Mouse (Mus musculus): ENCODE data around the gene Spock1.
A peak's percentile ranks its signal among the peaks of the same experiment; 100 is the strongest.
"Not testable (repeated sequence)": the region's sequence is repeated elsewhere in the genome, so short reads cannot be mapped to it uniquely, and the experiment has no call there.

The Spock1 gene

DNA sequence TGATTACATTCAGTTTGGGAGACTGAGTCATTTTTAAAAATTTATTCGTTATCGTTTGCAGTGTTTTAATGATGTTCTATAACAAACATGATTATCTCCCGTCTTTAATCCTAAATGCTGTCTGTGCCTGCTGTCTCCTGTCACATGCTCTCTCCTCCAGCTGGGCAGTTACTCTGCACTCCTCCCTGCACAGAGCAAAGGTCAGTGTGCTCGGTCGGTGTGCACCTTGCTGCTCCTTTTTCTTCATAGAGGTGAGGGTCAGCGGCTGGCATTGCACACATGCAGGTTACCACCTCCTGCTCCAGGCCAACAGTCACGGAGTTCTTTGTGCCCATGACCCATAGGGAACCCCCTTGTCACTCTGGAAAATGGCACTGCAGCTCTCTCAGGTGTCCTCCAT lies 411.4 kb downstream of the Spock1 start:
- DNase-seq (ENCODE audit: low read depth, low spot score) = no peak

DNA sequence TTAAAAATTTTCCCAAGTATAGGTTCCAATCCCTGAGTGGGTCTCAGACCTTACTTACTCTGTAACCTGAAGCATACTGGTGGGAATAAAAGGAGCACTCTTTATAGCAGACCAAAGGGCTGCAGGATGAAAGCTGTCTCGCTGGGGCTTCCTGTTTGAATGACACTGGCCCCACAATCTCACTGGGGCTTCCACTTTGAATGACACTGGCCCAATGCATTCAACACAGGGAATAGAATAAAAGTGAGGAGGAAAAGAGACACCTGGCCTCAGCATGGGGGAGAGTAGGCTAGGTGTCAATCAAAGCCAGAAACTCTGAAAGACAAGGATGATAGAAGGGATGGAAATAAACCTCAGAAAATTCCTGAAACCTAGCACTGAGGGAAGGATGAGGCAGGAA lies 413.3 kb downstream of the Spock1 start:
- DNase-seq (ENCODE audit: low read depth, low spot score) = peak; percentile 82

DNA sequence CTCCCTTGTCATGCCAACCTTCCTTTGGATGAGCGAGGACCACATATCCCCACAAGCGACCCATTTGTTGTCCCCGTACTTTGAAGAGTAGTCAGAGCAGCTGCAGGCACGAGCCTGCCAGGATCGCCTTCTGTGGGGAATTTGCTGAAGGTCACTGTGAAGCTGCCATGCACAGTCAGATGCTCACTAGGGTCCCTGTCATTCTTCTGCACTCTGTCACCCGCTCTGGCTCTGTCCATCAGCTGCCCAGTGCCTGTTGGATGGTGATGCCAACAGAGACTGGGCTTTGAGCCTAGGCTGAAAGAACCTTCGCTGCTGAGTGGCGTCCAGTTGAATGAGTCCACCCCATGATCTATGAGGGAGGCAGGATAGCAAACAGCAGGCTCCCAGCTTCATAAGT lies 419.2 kb downstream of the Spock1 start:
- no peak for DNase-seq (ENCODE audit: low read depth, low spot score)

DNA sequence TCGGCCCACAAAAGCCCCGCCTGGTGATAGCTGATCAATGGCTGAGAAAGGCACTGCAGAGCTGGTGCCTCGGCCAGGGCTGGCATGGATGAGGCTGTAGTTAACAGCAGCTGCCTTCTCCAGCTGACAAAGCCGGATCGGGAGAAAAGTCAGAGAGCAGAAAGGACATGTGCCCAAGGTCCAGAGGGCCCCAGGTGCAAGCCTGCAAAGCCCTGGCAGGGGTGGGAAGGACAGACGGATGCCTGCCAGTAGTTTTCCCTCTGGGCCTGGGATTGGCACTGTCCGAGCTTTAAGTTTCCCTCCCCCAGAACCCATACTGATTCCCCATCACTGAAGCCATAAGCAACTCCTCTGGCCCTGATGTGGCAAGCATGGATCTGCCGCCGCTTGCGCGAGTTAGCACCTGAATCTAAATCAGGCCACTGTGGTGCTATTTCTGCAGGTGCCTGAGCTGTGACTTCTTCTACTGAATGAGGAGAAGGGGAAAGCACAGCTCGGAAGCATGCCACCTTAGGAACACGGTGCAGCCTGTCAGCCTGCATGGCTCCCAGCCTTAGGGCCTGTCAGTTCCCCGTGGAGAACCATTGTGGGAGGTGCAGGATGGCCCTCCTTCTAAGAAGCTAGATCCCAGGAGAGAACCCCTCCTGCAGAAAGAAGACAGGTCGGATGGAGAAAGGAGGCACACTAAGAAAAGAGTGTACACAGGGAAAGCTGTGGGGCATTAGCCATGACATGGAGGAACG lies 423.5 kb downstream of the Spock1 start:
- no peak for DNase-seq (ENCODE audit: low read depth, low spot score)

- peak; percentile 35 for DNase-seq (ENCODE audit: low read depth, low spot score)
Measured at GRCm38 (mm10) chr13:57476700-57477099, 431.4 kb downstream of the Spock1 start.

DNA sequence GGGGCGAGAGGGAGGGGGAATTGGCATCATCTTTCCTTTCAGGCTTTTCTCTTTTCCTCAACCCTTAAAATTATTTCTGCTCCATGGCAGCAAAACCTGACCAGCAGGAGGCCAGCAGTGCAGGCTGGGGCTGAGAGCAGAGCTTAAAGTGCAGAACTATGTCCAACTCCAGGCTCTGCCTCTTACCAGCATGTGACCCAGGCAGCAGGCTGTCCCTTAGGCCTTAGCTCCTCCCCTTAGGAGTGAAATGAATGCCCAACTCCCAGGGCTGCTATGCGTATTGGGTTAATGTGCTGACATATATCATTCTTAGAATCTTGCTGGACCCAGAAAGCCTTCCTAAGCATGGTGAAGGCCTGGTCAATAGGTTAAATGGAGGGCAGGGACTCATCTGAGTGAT lies 434.1 kb downstream of the Spock1 start:
- DNase-seq (ENCODE audit: low read depth, low spot score) = no peak

DNA sequence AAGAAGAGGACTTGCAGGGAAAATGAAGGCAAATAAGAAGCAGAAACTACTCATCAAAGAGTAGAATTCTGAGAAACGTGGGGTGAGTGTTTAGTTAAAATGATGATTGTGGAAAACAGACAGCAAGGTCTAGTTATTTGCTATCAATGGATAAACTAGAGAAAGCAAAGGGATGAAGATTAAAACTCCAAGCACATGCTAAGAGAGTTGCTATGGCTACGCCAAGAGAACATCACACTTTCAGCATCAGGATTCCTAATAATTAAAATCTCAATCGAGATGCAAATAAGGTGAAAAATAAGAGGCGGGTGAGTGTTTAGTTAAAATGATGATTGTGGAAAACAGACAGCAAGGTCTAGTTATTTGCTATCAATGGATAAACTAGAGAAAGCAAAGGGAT lies 437.2 kb downstream of the Spock1 start:
- DNase-seq (ENCODE audit: low read depth, low spot score) = not testable (repeated sequence)

DNA sequence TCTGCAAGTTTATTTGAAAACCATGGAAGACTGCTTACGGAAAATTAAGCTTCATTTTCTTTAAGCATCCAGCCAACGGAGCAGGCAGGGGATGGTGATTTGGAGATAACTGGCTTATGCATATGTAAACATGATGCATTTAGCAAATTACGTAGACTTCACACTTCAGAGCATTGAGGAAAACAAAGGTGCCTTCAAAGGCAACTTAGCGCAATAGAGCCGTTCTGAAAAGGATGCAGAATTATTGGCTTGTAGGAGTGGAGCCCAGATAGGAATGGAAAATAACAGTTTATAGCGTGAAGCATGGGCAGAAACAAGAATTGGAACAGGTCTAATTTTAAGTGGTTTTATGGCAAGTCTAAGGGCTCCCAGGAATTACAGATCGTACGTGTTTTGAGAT lies 448.2 kb downstream of the Spock1 start:
- DNase-seq (ENCODE audit: low read depth, low spot score) = no peak

DNA sequence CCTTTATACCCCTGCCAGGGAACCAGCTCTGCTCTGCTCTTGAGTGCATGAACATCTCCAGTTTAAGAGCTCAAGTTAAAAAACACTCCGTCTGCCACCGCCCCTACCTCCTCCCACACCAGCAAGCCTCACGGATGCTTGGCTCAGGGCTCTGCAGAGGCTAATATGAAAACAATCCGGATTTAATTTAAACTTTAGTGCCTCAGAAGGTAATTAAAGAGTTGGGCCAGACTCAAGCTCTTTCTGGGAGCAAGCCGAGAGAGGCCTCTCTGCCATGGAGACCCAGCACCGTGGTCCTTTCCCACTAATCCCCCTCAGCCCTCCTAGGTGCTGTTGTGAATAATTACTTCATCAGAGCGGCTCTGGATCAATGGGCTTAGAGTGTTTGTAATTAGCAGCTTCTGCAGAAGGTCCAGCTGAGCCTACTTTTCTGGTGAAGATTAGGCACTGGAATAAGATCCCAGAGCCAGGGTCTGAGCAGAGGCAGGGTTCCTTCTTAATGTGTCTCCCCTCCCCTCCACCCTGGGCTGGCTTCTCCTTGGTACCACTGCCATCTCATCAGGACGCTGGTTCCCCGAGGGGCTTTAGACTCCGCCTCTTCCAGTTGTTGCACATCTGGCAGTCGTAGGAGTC lies 457.8 kb downstream of the Spock1 start:
- DNase-seq (ENCODE audit: low read depth, low spot score) = no peak

- DNase-seq (ENCODE audit: low read depth, low spot score) = no peak
Measured at GRCm38 (mm10) chr13:57448906-57449305, 459.2 kb downstream of the Spock1 start.

DNA sequence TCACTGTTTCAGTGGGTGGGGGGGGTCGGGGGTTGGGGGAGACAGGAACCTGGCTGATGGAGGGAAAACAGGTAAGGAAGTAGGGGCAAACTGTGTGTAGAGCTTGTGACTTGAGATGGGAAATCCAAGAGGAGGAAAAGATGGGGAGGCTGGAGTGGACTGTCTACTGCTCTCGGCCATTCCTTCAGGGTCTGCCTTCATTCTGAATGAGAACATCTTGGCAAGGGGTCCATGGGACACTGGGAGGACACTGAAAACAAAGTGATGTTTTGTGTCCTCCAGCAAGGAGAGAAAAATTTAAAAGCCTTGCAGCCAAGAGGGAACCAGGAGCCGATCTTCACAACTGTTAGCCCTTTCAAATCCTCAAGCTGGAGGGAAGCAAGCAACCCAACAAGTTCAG lies 463.2 kb downstream of the Spock1 start:
- no peak for DNase-seq (ENCODE audit: low read depth, low spot score)

GRCm38 (mm10) chr13:57440111-57440510 lies 468.0 kb downstream of the Spock1 start:
- DNase-seq (ENCODE audit: low read depth, low spot score) = no peak

- DNase-seq (ENCODE audit: low read depth, low spot score) = no peak
Measured at GRCm38 (mm10) chr13:57435726-57436220, 472.4 kb downstream of the Spock1 start.

- no peak for DNase-seq (ENCODE audit: low read depth, low spot score)
Measured at GRCm38 (mm10) chr13:57433848-57434247, 474.3 kb downstream of the Spock1 start.

GRCm38 (mm10) chr13:57431815-57432214 lies 476.3 kb downstream of the Spock1 start:
- peak; percentile 10 for DNase-seq (ENCODE audit: low read depth, low spot score)

GRCm38 (mm10) chr13:57428840-57429239 lies 479.3 kb downstream of the Spock1 start:
- DNase-seq (ENCODE audit: low read depth, low spot score) = no peak

DNA sequence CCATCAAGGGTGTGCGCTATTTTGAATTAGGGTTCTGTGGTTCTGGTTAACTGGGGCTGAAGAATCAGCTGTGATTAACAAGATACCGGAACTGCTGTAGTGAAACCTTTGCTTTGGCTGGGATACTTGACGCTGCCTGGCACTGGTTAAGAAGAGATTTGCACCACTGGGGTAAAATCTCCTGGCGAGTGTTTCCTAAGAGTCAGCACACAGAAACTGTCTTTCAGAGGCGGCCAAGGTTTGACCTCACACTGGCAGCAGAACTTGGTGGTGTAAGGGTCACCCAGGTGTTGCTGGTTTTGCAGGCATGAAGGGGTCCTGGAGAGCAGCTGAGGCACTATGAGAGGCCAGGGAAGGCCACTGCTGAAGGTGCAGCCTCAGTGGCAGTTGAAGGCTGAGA lies 489.4 kb downstream of the Spock1 start:
- no peak for DNase-seq (ENCODE audit: low read depth, low spot score)

- DNase-seq (ENCODE audit: low read depth, low spot score) = peak; percentile 67
Measured at GRCm38 (mm10) chr13:57414716-57415115, 493.4 kb downstream of the Spock1 start.

- DNase-seq (ENCODE audit: low read depth, low spot score) = no peak
Measured at GRCm38 (mm10) chr13:57407666-57408065, 500.5 kb downstream of the Spock1 start.

GRCm38 (mm10) chr13:57402386-57402785 lies 505.7 kb downstream of the Spock1 start:
- no peak for DNase-seq (ENCODE audit: low read depth, low spot score)

DNA sequence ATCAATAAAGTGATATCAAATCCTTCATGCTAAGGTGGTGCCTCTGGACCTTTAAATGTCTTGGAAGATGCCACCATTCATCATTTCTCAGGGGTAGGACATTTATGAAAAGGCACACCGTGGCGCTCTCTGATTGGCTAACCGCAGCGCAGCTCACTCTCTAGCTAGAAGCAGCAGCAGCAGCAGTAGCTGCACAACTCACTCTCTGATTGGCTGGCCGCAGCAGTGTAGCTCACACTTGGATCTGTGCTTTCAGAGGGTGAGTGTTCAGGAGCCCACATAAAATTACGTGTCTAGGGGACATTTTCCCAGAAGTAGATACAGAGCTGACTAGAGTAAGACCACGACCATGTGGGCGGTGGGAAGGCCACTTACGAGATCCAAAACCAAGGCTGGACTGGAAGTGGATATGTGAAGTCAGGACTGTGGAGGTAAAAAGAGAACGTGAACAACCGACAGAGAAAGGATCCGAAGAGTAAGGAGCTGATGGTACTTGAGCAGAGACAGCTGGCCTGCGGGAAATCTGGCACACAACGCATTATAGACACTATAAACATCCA lies 535.9 kb downstream of the Spock1 start:
- DNase-seq (ENCODE audit: low read depth, low spot score) = peak; percentile 77

Measured in ZHBTc4 (cell line).